Mouse (Mus musculus) E14TG2a.4 (cell line): ENCODE measurements around the gene Ldlrap1.

Experiments
- CTCF ChIP-seq: conservative IDR thresholded peaks from 2 replicates; pipeline ENCODE4 v1.5.1; 2014; ENCODE audit warnings: low read length
- NANOG ChIP-seq: IDR thresholded peaks from 2 replicates; pipeline ENCODE4 v1.6.1; 2014; ENCODE audit warnings: borderline replicate concordance, low read length, mixed read lengths
- POU5F1 ChIP-seq: IDR thresholded peaks from 2 replicates; pipeline ENCODE4 v1.6.1; 2014; ENCODE audit warnings: low read length, borderline replicate concordance

DNA sequence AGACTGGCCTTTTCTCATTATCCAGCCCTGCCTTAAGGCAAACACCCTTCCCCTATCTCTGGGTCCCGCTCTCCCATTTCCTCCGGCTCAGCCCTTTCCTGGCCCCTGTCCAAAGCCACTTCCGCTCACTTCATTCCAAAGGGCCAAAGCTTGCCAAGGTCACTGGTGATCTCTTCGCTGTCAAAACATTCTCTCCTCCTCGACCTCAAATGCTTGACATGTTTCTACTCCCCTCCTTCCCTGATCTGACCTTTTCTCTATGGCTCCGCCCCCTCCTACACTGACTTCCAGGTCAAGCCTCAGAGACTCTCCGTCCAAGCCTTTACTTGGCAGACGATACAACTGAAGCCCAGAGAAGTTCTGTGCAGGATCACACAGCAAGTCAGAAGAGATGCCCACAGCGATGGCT is 7.0 kb downstream of the Ldlrap1 start:
- TF ChIP-seq CTCF: no peak
- TF ChIP-seq NANOG: no peak
- no peak for TF ChIP-seq POU5F1
